In the genomic region with DNA sequence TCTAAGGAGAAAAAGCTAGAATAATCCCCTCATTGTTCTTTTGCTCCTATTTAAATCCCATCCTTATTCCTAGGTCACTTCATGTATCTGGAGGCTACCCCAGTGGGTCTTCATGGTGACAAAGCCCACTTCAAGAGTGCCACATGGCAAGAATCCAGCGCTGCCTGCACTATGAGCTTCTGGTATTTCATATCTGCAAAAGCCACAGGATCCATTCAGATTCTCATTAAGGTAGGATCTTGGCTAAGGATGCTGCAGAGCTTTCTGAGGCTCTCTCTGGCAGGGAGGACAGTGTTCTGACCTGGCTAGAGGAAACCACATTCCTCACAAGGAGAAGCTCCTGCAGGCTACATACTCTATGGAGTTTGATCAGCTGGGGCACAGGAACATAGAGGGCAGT, we compare ENCODE assay signal across 24 mouse cellular contexts.
DNase-seq lines count a peak whose midpoint lies in the region; ATAC-seq and TF ChIP-seq lines count a peak whose summit lies in the region.
"Had no signal": no experiment of that assay in that cellular context is flagged by ENCODE, and none has a peak within 500 bp of the region (broad histone marks: within the 10 kb centered on the region; RNA-seq: fewer than 3 reads in every experiment).

No protein-coding gene starts in this region.

- no peaks in the 10 kb centered on the region for H3K9me3 ChIP-seq in forebrain, embryonic 13.5 days (replicated peaks)
- H3K9me3 ChIP-seq in forebrain, embryonic 11.5 days (ENCODE audit: control insufficient read depth, low read length), result no peaks in the 10 kb centered on the region
- H3K9me3 ChIP-seq: heart, embryonic 10.5 days; heart, embryonic 15.5 days; limb, embryonic 12.5 days; liver, embryonic 15.5 days had no signal

- no peak for TF ChIP-seq CTCF in brain, embryonic 14.5 days (IDR thresholded peaks at IDR 0.05; ENCODE audit: borderline replicate concordance, extremely low read depth, insufficient read depth, insufficient read length)
- TF ChIP-seq CTCF in gastrocnemius, adult 2 months (IDR thresholded peaks at IDR 0.05), result no peak

- H3K4me3 ChIP-seq in forebrain, embryonic 13.5 days, result no peak overlapping the region
- H3K4me3 ChIP-seq in forebrain, embryonic 11.5 days (ENCODE audit: low read depth, low read length), result no peak overlapping the region
- H3K4me3 ChIP-seq in gastrocnemius, adult 2 months, result no peak overlapping the region
- H3K4me3 ChIP-seq: heart, embryonic 10.5 days; heart, embryonic 15.5 days; limb, embryonic 12.5 days; liver, embryonic 15.5 days had no signal

- H3K36me3 ChIP-seq in forebrain, embryonic 13.5 days (ENCODE audit: poor library complexity, severe bottlenecking), result no peaks in the 10 kb centered on the region
- no peaks in the 10 kb centered on the region for H3K36me3 ChIP-seq in forebrain, embryonic 11.5 days (ENCODE audit: control insufficient read depth, insufficient read depth, low read length)
- H3K36me3 ChIP-seq: heart, embryonic 10.5 days; heart, embryonic 15.5 days; limb, embryonic 12.5 days; liver, embryonic 15.5 days had no signal

- peak; percentile 36; the same call in 1 of the 2 replicates for ATAC-seq in forebrain, embryonic 13.5 days
- no peak for ATAC-seq in forebrain, embryonic 11.5 days (replicated peaks; ENCODE audit: low FRiP score)
- ATAC-seq: CD4-positive, CD25-positive, alpha-beta regulatory T cell, adult 4 months; inflammation-experienced regulatory T-cells, adult 6 months had no signal

- no peak overlapping the region for H3K27ac ChIP-seq in forebrain, embryonic 13.5 days
- H3K27ac ChIP-seq in forebrain, embryonic 11.5 days (ENCODE audit: low read depth, low read length), result no peak overlapping the region; the same call in 1 of the 2 replicates
- H3K27ac ChIP-seq in gastrocnemius, adult 2 months, result no peak overlapping the region
- H3K27ac ChIP-seq: heart, embryonic 10.5 days; heart, embryonic 15.5 days; limb, embryonic 12.5 days; liver, embryonic 15.5 days had no signal

- H3K4me2 ChIP-seq in forebrain, embryonic 13.5 days, result no peak overlapping the region
- no peak overlapping the region for H3K4me2 ChIP-seq in forebrain, embryonic 11.5 days (ENCODE audit: low read depth, low read length, severe bottlenecking)
- H3K4me2 ChIP-seq: heart, embryonic 15.5 days; limb, embryonic 12.5 days; liver, embryonic 15.5 days; lung, embryonic 14.5 days had no signal

- no peaks in the 10 kb centered on the region for H3K27me3 ChIP-seq in forebrain, embryonic 13.5 days
- no peaks in the 10 kb centered on the region for H3K27me3 ChIP-seq in forebrain, embryonic 11.5 days (ENCODE audit: control insufficient read depth, insufficient read depth, low read length)
- H3K27me3 ChIP-seq: heart, embryonic 15.5 days; limb, embryonic 12.5 days; liver, embryonic 15.5 days had no signal

- H3K9ac ChIP-seq in forebrain, embryonic 13.5 days, result no peak overlapping the region
- no peak overlapping the region for H3K9ac ChIP-seq in forebrain, embryonic 11.5 days (ENCODE audit: low read length)
- H3K9ac ChIP-seq: heart, embryonic 15.5 days; limb, embryonic 12.5 days; liver, embryonic 15.5 days; lung, embryonic 14.5 days had no signal

- 74% methylated on average over 1 of the region's 1 CpGs for WGBS in forebrain, embryonic 13.5 days
- 76% methylated on average over 1 of the region's 1 CpGs for whole genome bisulfite sequencing in forebrain, embryonic 11.5 days

- intact Hi-C loops in left cerebral cortex, postnatal 4 days (cut with DNase I), result no loop called here
- intact Hi-C loops in gastrocnemius, adult 2 months (cut with DNase I), result no loop called here

- TF ChIP-seq POLR2A in brain, embryonic 14.5 days (IDR thresholded peaks at IDR 0.05; ENCODE audit: borderline replicate concordance, extremely low read depth, insufficient read depth, insufficient read length, poor library complexity, severe bottlenecking), result no peak

- H3K4me1 ChIP-seq in forebrain, embryonic 13.5 days, result peaks cover 8% of the 10 kb centered on the region
- no peaks in the 10 kb centered on the region for H3K4me1 ChIP-seq in forebrain, embryonic 11.5 days (replicated peaks; ENCODE audit: control insufficient read depth, insufficient read depth, low read length)
- H3K4me1 ChIP-seq: heart, embryonic 10.5 days; heart, embryonic 15.5 days; limb, embryonic 12.5 days; liver, embryonic 15.5 days had no signal

- no peak for DNase-seq in forebrain, embryonic 11.5 days (ENCODE audit: low spot score)
- peak; percentile 30 for DNase-seq in left cerebral cortex, postnatal 4 days
- no peak for DNase-seq in left cerebral cortex, adult 18-20 months (ENCODE audit: low spot score in 2 of 2)
- peak; percentile 61 for DNase-seq in brain, embryonic 14.5 days (ENCODE audit: low read depth)
- DNase-seq in retina, postnatal 1 day, result peak; percentile 64
- DNase-seq in gastrocnemius, adult 2 months, result no peak
- DNase-seq: adrenal gland, postnatal 25 days; cerebellum, adult 8-10 months; gastrocnemius, postnatal 25 days; heart, adult 11 months; kidney, adult 11 months; kidney, postnatal 14 days; layer of hippocampus, adult 9-11 months; lung, embryonic 14.5 days; lung, postnatal 14 days; thymus, adult 2 months; thymus, postnatal 36 days had no signal

Comparison
In these comparisons a context has a peak if more than half of its experiments do, and no peak if none do; other contexts are left out.
1. DNase-seq: peak in left cerebral cortex, postnatal 4 days (single experiment), brain, embryonic 14.5 days (single experiment) and retina, postnatal 1 day (single experiment); none in forebrain, embryonic 11.5 days (single experiment), left cerebral cortex, adult 18-20 months (0 of 2) and gastrocnemius, adult 2 months (single experiment).